Comparison of ENCODE assay signal across 8 mouse cellular contexts in genomic region chr12:112977156-112977555, GRCm38 (mm10). TPM values are rescaled to one million over a fixed set of nuclear protein-coding genes. Genes with fewer than 3 reads are reported as not detected.
A peak's percentile ranks its signal among the peaks of the same experiment; 100 is the strongest.
DNase-seq lines count a peak whose midpoint lies in the region; ATAC-seq and TF ChIP-seq lines count a peak whose summit lies in the region.

No protein-coding gene starts in this region.

- H3K9me3 ChIP-seq in embryonic facial prominence, embryonic 10.5 days, result no peaks in the 10 kb centered on the region
- no peaks in the 10 kb centered on the region for H3K9me3 ChIP-seq in hindbrain, embryonic 15.5 days

- 43% methylated on average over 12 of the region's 12 CpGs for WGBS in embryonic facial prominence, embryonic 10.5 days
- WGBS in hindbrain, embryonic 15.5 days, result 45% methylated on average over 12 of the region's 12 CpGs

- H3K79me2 ChIP-seq in myocyte (ENCODE audit: control insufficient read depth, insufficient read depth), result no peaks in the 10 kb centered on the region

- no peaks in the 10 kb centered on the region for H3K27me3 ChIP-seq in embryonic facial prominence, embryonic 10.5 days (replicated peaks; ENCODE audit: low read depth, poor library complexity, severe bottlenecking)
- no peaks in the 10 kb centered on the region for H3K27me3 ChIP-seq in hindbrain, embryonic 15.5 days
- no peaks in the 10 kb centered on the region for H3K27me3 ChIP-seq in myocyte (ENCODE audit: control insufficient read depth, insufficient read depth, insufficient read length)

- peaks cover 27% of the 10 kb centered on the region for H3K4me1 ChIP-seq in embryonic facial prominence, embryonic 10.5 days
- H3K4me1 ChIP-seq in hindbrain, embryonic 15.5 days (replicated peaks), result peaks cover 29% of the 10 kb centered on the region

- peak; percentile 39 to 54 for DNase-seq in left cerebral cortex, postnatal 25 days (ENCODE audit: low spot score in 2 of 2)
- DNase-seq in left cerebral cortex, postnatal 4 days, result no peak
- DNase-seq in embryonic facial prominence, embryonic 10.5 days (ENCODE audit: low spot score), result peak; percentile 21
- no peak for DNase-seq in right cerebral cortex, postnatal 4 days
- DNase-seq in adrenal gland, postnatal 36 days, result no peak
- no peak for DNase-seq in retina, embryonic 14.5 days (ENCODE audit: low spot score)

- intact Hi-C loops in left cerebral cortex, postnatal 25 days (cut with DNase I), result no loop called here
- intact Hi-C loops in left cerebral cortex, postnatal 4 days (cut with DNase I), result no loop called here

- no peak for ATAC-seq in hindbrain, embryonic 15.5 days (ENCODE audit: low FRiP score, low read depth)

- no peak for TF ChIP-seq POLR2A in myocyte (IDR thresholded peaks at IDR 0.05; ENCODE audit: insufficient read length, low read depth)

- H3K27ac ChIP-seq in embryonic facial prominence, embryonic 10.5 days (replicated peaks), result peak overlapping the region; percentile 96
- H3K27ac ChIP-seq in hindbrain, embryonic 15.5 days (replicated peaks), result peak overlapping the region; percentile 94

- H3K4me3 ChIP-seq in embryonic facial prominence, embryonic 10.5 days, result peak overlapping the region; percentile 86
- peak overlapping the region; percentile 75 for H3K4me3 ChIP-seq in hindbrain, embryonic 15.5 days
- H3K4me3 ChIP-seq in myocyte, result peak overlapping the region; percentile 24

- peak overlapping the region; percentile 90 for H3K4me2 ChIP-seq in hindbrain, embryonic 15.5 days
- H3K4me2 ChIP-seq in myocyte (ENCODE audit: low read depth), result peak overlapping the region; percentile 84

- H3K9ac ChIP-seq in hindbrain, embryonic 15.5 days, result peak overlapping the region; percentile 89

- peaks cover 82% of the 10 kb centered on the region for H3K36me3 ChIP-seq in embryonic facial prominence, embryonic 10.5 days (replicated peaks)
- peaks cover 56% of the 10 kb centered on the region for H3K36me3 ChIP-seq in hindbrain, embryonic 15.5 days
- peaks cover 13% of the 10 kb centered on the region for H3K36me3 ChIP-seq in myocyte (ENCODE audit: control insufficient read depth, insufficient read depth)

- peak overlapping the region; percentile 25 for H3ac ChIP-seq in myocyte (ENCODE audit: control insufficient read depth, insufficient read length)

TF ChIP-seq in myocyte, 11 proteins besides CTCF, POLR2A, EP300 and RAD21:
- TF ChIP-seq REST (IDR thresholded peaks at IDR 0.05; ENCODE audit: insufficient read depth, insufficient read length) (no peak), MAX (IDR thresholded peaks at IDR 0.05; ENCODE audit: low read depth) (no peak), POLR2AphosphoS2 (IDR thresholded peaks at IDR 0.05; ENCODE audit: insufficient read length, low read depth) (no peak), MYOG (IDR thresholded peaks at IDR 0.05; ENCODE audit: control insufficient read depth in 1 of 3, insufficient read depth in 1 of 3, insufficient read length in 2 of 3, low read depth in 2 of 3) (no peak), CEBPB (IDR thresholded peaks at IDR 0.05; ENCODE audit: insufficient read depth, poor library complexity, severe bottlenecking) (no peak), SRF (IDR thresholded peaks at IDR 0.05; ENCODE audit: control insufficient read depth, insufficient read length, low read depth) (no peak), E2F4 (IDR thresholded peaks at IDR 0.05; ENCODE audit: insufficient read depth) (no peak), USF1 (IDR thresholded peaks at IDR 0.05; ENCODE audit: low read depth) (no peak), TCF12 (IDR thresholded peaks at IDR 0.05; ENCODE audit: insufficient read depth, poor library complexity, severe bottlenecking) (no peak), TCF3 (IDR thresholded peaks at IDR 0.05; ENCODE audit: insufficient read length, low read depth) (no peak), MYOD1 (IDR thresholded peaks at IDR 0.05; ENCODE audit: control insufficient read depth in 1 of 3, insufficient read length in 2 of 3, low read depth in 2 of 3) (no peak)

RNA-seq across cellular contexts. Expression of gene Btbd6, which starts 0.9 kb away (rescaled TPM):
- 10 to 100 TPM; 55.9 to 60.9 TPM for total RNA-seq in left cerebral cortex, postnatal 25 days (2021)
- total RNA-seq in left cerebral cortex, postnatal 4 days (2021), result 10 to 100 TPM; 53.6 to 59.2 TPM
- polyA plus RNA-seq in embryonic facial prominence, embryonic 10.5 days (2016; fragmentation: Nextera tagmentation; extraction: Ambion mirVana), result 22.3 and 23.0 TPM in 2 replicates
- 53.0 and 56.6 TPM in 2 replicates for polyA plus RNA-seq in hindbrain, embryonic 15.5 days (2015; fragmentation: Nextera tagmentation; extraction: Ambion mirVana)
- polyA plus RNA-seq in myocyte (2012; fragmentation: generic; extraction: Trizol), result 16.3 TPM
- total RNA-seq in adrenal gland, postnatal 36 days (2021), result 10 to 100 TPM; 15.5 to 23.7 TPM

RNA-seq across cellular contexts. Expression of gene Brf1, which starts 23.3 kb away (rescaled TPM):
- 10 to 100 TPM; 45.0 to 50.4 TPM for total RNA-seq in left cerebral cortex, postnatal 25 days (2021)
- total RNA-seq in left cerebral cortex, postnatal 4 days (2021), result 10 to 100 TPM; 64.5 to 67.2 TPM
- polyA plus RNA-seq in embryonic facial prominence, embryonic 10.5 days (2016; fragmentation: Nextera tagmentation; extraction: Ambion mirVana), result 59.8 and 60.9 TPM in 2 replicates
- 49.3 and 51.3 TPM in 2 replicates for polyA plus RNA-seq in hindbrain, embryonic 15.5 days (2015; fragmentation: Nextera tagmentation; extraction: Ambion mirVana)
- 27.9 TPM for polyA plus RNA-seq in myocyte (2012; fragmentation: generic; extraction: Trizol)
- total RNA-seq in adrenal gland, postnatal 36 days (2021), result 10 to 100 TPM; 42.9 to 49.6 TPM

RNA-seq across cellular contexts. Expression of gene Nudt14, which starts 35.2 kb away (rescaled TPM):
- 10 to 100 TPM; 10.8 to 11.5 TPM for total RNA-seq in left cerebral cortex, postnatal 25 days (2021)
- total RNA-seq in left cerebral cortex, postnatal 4 days (2021), result 10 to 100 TPM; 12.5 to 16.7 TPM
- polyA plus RNA-seq in embryonic facial prominence, embryonic 10.5 days (2016; fragmentation: Nextera tagmentation; extraction: Ambion mirVana), result 78.1 and 83.8 TPM in 2 replicates
- polyA plus RNA-seq in hindbrain, embryonic 15.5 days (2015; fragmentation: Nextera tagmentation; extraction: Ambion mirVana), result 52.3 and 60.9 TPM in 2 replicates
- polyA plus RNA-seq in myocyte (2012; fragmentation: generic; extraction: Trizol), result 94.9 TPM
- total RNA-seq in adrenal gland, postnatal 36 days (2021), result 10 to 100 TPM; 26.5 to 34.7 TPM

RNA-seq across cellular contexts. Expression of gene Pacs2, which starts 37.2 kb away (rescaled TPM):
- total RNA-seq in left cerebral cortex, postnatal 25 days (2021), result 10 to 100 TPM; 63.3 to 79.9 TPM
- 100 to 1,000 TPM; 184 to 189 TPM for total RNA-seq in left cerebral cortex, postnatal 4 days (2021)
- 13.7 and 14.3 TPM in 2 replicates for polyA plus RNA-seq in embryonic facial prominence, embryonic 10.5 days (2016; fragmentation: Nextera tagmentation; extraction: Ambion mirVana)
- 30.2 and 32.3 TPM in 2 replicates for polyA plus RNA-seq in hindbrain, embryonic 15.5 days (2015; fragmentation: Nextera tagmentation; extraction: Ambion mirVana)
- 89.3 TPM for polyA plus RNA-seq in myocyte (2012; fragmentation: generic; extraction: Trizol)
- 10 to 100 TPM; 39.7 to 46.3 TPM for total RNA-seq in adrenal gland, postnatal 36 days (2021)

RNA-seq across cellular contexts. Expression of gene Jag2, which starts 47.6 kb away (rescaled TPM):
- total RNA-seq in left cerebral cortex, postnatal 25 days (2021), result 10 to 100 TPM; 50.1 to 55.1 TPM
- 10 to 100 TPM; 76.5 to 97.2 TPM for total RNA-seq in left cerebral cortex, postnatal 4 days (2021)
- polyA plus RNA-seq in embryonic facial prominence, embryonic 10.5 days (2016; fragmentation: Nextera tagmentation; extraction: Ambion mirVana), result 4.8 and 5.3 TPM in 2 replicates
- polyA plus RNA-seq in hindbrain, embryonic 15.5 days (2015; fragmentation: Nextera tagmentation; extraction: Ambion mirVana), result 13.7 and 14.4 TPM in 2 replicates
- polyA plus RNA-seq in myocyte (2012; fragmentation: generic; extraction: Trizol), result 51.8 TPM
- 1 to 10 TPM; 4.3 to 6.5 TPM for total RNA-seq in adrenal gland, postnatal 36 days (2021)

Comparison
In these comparisons a context has a peak if more than half of its experiments do, and no peak if none do; other contexts are left out.
1. DNase-seq: peak in left cerebral cortex, postnatal 25 days (2 of 2) and embryonic facial prominence, embryonic 10.5 days (single experiment); none in left cerebral cortex, postnatal 4 days (single experiment), right cerebral cortex, postnatal 4 days (single experiment), adrenal gland, postnatal 36 days (0 of 2) and retina, embryonic 14.5 days (single experiment).
2. H3K4me3 ChIP-seq: peak in every context shown above with its lines; median percentile 86 in embryonic facial prominence, embryonic 10.5 days; 75 in hindbrain, embryonic 15.5 days; 24 in myocyte.